Mouse (Mus musculus): ENCODE results near the gene Pex3. TPM values are rescaled to one million over a fixed set of nuclear protein-coding genes. Genes with fewer than 3 reads are reported as not detected.

The Pex3 gene
- polyA plus RNA-seq (2017; shearing (Covaris generic)), result 10 to 100 TPM; 33.4 to 36.4 TPM

GRCm38 (mm10) chr10:13552646-13553497, at the start of gene Pex3, which contains the start of gene Adat2:
Gene Pex3 (minus strand): TSS chr10:13553142.
Gene Adat2 (plus strand): TSS chr10:13552894.

GRCm38 (mm10) chr10:13499331-13499730, 53.6 kb downstream of the Pex3 start, which contains the start of gene Fuca2:
Gene Fuca2 (plus strand): TSS chr10:13499540.

Other genes starting within 250 kb of the Pex3 start
- 10 to 100 TPM; 12.4 to 15.8 TPM for gene Phactr2, start 78.7 kb downstream of the Pex3 start, polyA plus RNA-seq (2017; shearing (Covaris generic))
- gene Fuca2, start 53.6 kb downstream of the Pex3 start, polyA plus RNA-seq (2017; shearing (Covaris generic)), result 10 to 100 TPM; 40.3 to 50.1 TPM
- gene Adat2, start 248 bp downstream of the Pex3 start, polyA plus RNA-seq (2017; shearing (Covaris generic)), result 1 to 10 TPM; 1.3 to 1.4 TPM

All from inflammation-experienced regulatory T-cells (primary cell).